Mouse (Mus musculus): Measurements from ENCODE around the gene Cnot10. TPM values are rescaled to one million over a fixed set of nuclear protein-coding genes. Genes with fewer than 3 reads are reported as not detected.
"Not testable (repeated sequence)": the region's sequence is repeated elsewhere in the genome, so short reads cannot be mapped to it uniquely, and the experiment has no call there.

Gene Cnot10
- polyA plus RNA-seq, 1 experiment from 2014 or later: 26.9 TPM

DNA sequence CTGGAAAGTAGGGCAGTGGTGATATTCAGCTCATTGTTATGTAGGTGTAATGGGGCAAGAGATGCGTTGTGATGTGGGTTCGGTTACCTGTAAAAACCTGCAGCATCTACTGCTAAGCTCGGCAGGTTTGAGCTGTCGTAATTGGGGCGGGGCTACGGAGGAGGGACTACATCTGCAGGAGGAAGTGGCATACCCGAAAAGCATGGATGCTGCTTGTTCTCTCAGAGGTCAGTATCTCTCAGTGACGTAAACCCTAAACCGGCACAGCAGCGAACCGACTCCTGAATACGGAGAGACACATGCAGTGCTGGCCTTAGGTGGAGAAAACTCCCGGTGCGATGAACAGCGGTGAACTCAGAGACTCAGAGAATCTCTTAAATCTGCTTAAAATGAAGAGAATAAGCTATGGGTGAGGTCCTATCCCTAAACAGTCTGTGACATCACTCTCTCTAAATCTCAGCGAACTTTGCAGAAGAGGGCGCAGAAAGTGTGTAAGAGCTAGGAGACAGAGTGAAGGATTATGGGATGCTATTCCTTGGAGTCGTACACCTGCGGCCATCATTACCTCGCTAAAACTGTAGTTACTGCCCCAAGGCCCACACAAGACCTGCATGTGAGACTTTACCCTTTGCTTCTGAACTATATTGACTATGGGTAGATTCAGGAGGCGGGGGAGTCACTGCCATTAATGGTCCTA is 11.1 kb upstream of the Cnot10 start:
- ATAC-seq (ENCODE audit: low read depth) (no peak), DNase-seq (no peak)
- H3K27ac ChIP-seq: no peak overlapping the region
- no peak overlapping the region for H3K4me2 ChIP-seq
- H3K27me3 ChIP-seq: no peaks in the 10 kb centered on the region
- no peaks in the 10 kb centered on the region for H3K9me3 ChIP-seq (replicated peaks)
- H3K4me1 ChIP-seq (replicated peaks): no peaks in the 10 kb centered on the region
- no peaks in the 10 kb centered on the region for H3K36me3 ChIP-seq
- H3K4me3 ChIP-seq (replicated peaks): no peak overlapping the region
- no peak overlapping the region for H3K9ac ChIP-seq
- WGBS (ENCODE audit: insufficient replicate concordance): 43% methylated on average over 21 of the region's 21 CpGs

DNA sequence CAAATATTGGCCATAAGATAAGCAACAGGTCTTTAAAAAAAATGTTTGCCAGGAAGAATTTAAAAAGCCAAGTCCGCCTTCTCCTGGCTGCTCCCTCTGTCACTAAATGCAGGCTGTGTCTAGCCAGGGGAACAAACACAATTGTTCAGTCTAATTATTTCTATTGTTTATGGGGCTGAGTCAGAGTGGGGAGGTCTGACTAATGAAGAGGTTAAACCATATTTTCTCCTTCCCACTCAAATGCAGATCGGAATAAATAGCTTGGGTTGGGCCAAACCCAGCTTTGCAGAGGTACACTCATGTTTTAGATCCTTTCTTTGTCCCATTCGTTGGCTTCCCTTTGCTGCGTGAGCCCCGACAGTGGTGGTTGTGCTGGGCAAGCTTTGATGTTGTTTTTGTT is 9.4 kb upstream of the Cnot10 start:
- ATAC-seq (ENCODE audit: low read depth) (no peak), DNase-seq (no peak)
- Histone ChIP-seq H3K9ac (no peak overlapping the region), H3K27me3 (peaks cover under 1% of the 10 kb centered on the region; the same call in 1 of the 2 replicates), H3K36me3 (no peaks in the 10 kb centered on the region), H3K27ac (no peak overlapping the region), H3K4me3 (replicated peaks) (no peak overlapping the region), H3K9me3 (replicated peaks) (no peaks in the 10 kb centered on the region), H3K4me2 (no peak overlapping the region), H3K4me1 (replicated peaks) (no peaks in the 10 kb centered on the region)
- 69% methylated on average over 5 of the region's 5 CpGs for WGBS (ENCODE audit: insufficient replicate concordance)

DNA sequence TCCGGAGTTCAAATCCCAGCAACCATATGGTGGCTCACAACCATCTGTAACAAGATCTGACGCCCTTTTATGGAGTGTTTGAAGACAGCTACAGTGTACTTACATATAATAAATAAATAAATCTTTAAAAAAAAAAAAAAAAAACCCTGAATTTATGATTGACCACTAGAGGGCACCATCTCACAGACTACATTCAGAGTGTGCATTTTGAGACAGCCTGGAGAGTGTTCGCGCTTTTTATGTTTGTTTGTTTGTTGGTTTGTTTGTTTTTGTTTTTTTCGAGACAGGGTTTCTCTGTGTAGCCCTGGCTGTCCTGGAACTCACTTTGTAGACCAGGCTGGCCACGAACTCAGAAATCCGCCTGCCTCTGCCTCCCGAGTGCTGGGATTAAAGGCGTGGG is 8.5 kb upstream of the Cnot10 start:
- not testable (repeated sequence) for H3K4me1 ChIP-seq (replicated peaks); H3K27me3 ChIP-seq; H3K9ac ChIP-seq; ATAC-seq (ENCODE audit: low read depth); H3K4me3 ChIP-seq (replicated peaks); H3K27ac ChIP-seq; H3K9me3 ChIP-seq (replicated peaks); H3K36me3 ChIP-seq; DNase-seq; H3K4me2 ChIP-seq
- WGBS (ENCODE audit: insufficient replicate concordance): 39% methylated on average over 9 of the region's 9 CpGs

DNA sequence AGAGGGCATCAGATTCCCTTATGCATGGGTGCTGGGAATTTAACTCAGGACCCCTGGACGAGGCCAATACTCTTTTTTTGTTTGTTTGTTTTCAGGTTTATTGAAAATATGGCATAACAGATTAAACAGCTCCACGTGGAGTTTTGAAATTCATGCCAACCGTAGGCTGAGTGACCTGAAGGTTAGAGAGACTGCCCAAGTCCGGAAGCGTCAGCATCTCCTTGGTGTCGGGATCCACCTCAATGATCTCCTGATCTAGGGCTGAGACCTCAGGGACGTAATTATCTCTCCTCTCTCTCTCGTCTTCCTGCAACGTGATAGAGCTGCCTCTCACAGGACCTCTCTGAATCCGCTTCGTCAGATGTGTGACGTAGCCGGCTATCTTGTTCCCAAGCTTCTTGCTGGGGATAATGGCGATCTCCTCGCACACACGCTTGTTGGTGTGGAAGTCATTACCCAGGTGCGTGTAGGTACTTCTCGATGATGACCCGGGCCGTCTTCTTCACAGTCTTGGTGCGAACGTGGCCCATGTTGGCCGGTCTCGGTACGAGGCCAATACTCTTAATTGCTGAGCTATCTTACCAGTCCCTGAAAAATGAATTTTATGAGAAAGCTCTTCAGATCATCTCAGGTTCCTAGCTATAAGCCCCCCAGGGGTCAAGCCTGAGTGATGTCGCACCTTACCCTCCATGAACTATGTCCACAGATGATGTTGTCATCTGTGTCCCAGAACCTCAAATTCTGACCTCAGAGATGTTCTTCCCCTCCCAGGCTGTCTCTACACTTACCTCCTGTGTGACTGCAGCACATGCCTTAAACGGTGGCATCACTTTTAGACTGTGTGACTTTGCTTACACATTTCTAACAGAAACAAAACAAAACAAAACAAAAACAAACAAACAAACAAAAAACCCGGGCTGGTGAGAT is 7.8 kb upstream of the Cnot10 start:
- no peaks in the 10 kb centered on the region for H3K9me3 ChIP-seq (replicated peaks)
- no peak for DNase-seq
- no peak for ATAC-seq (ENCODE audit: low read depth)
- no peak overlapping the region for H3K27ac ChIP-seq
- no peaks in the 10 kb centered on the region for H3K36me3 ChIP-seq
- H3K4me1 ChIP-seq (replicated peaks): no peaks in the 10 kb centered on the region
- whole genome bisulfite sequencing (ENCODE audit: insufficient replicate concordance): 71% methylated on average over 28 of the region's 28 CpGs
- H3K4me3 ChIP-seq (replicated peaks): no peak overlapping the region
- H3K9ac ChIP-seq: no peak overlapping the region
- peaks cover 15% of the 10 kb centered on the region for H3K27me3 ChIP-seq
- H3K4me2 ChIP-seq: no peak overlapping the region

- H3K9me3 ChIP-seq (replicated peaks): no peaks in the 10 kb centered on the region
- no peak overlapping the region for H3K9ac ChIP-seq
- DNase-seq: no peak
- H3K27me3 ChIP-seq: peaks cover 16% of the 10 kb centered on the region
- H3K4me3 ChIP-seq (replicated peaks): no peak overlapping the region
- WGBS (ENCODE audit: insufficient replicate concordance): 72% methylated on average over 12 of the region's 12 CpGs
- H3K36me3 ChIP-seq: no peaks in the 10 kb centered on the region
- H3K4me2 ChIP-seq: no peak overlapping the region
- H3K4me1 ChIP-seq (replicated peaks): no peaks in the 10 kb centered on the region
- H3K27ac ChIP-seq: no peak overlapping the region
- no peak for ATAC-seq (ENCODE audit: low read depth)
Measured at GRCm38 (mm10) chr9:114646556-114647505, 6.8 kb upstream of the Cnot10 start.

DNA sequence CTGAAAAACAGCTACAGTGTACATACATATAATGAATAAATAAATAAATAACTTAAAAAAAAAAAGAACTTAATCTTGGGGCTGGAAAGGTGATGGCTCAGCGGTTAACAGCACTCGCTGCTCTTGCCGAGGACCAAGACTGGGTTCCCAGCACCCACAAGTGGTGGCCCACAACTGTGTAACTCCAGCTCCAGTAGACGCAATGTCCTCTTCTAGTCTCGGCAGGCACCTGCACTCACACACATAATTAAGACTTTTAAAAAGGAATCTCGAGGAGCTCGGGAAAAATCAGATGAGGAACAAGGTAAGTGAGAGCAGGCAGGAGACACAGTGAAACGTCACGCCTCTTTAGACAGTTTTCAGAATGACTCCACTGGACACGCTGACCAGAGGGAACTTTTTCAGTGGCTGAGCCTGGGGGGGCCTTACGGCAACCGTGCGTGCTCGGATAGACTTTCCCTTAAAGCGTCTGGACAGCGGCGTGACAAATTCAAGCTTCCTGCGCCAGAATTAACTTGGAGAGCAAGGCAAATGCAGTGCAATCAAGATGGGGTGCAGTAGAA is 717 bp downstream of the Cnot10 start:
- H3K9ac ChIP-seq: peak overlapping the region; percentile 87
- H3K27ac ChIP-seq: peak overlapping the region; percentile 85
- H3K27me3 ChIP-seq: peaks cover 14% of the 10 kb centered on the region
- no peak for ATAC-seq (ENCODE audit: low read depth)
- peak overlapping the region; percentile 87 for H3K4me3 ChIP-seq (replicated peaks)
- H3K4me2 ChIP-seq: peak overlapping the region; percentile 88
- peaks cover 27% of the 10 kb centered on the region for H3K4me1 ChIP-seq (replicated peaks)
- WGBS (ENCODE audit: insufficient replicate concordance): 9% methylated on average over 18 of the region's 18 CpGs
- H3K36me3 ChIP-seq: peaks cover 15% of the 10 kb centered on the region; the same call in 1 of the 2 replicates
- no peaks in the 10 kb centered on the region for H3K9me3 ChIP-seq (replicated peaks)
- DNase-seq: no peak

DNA sequence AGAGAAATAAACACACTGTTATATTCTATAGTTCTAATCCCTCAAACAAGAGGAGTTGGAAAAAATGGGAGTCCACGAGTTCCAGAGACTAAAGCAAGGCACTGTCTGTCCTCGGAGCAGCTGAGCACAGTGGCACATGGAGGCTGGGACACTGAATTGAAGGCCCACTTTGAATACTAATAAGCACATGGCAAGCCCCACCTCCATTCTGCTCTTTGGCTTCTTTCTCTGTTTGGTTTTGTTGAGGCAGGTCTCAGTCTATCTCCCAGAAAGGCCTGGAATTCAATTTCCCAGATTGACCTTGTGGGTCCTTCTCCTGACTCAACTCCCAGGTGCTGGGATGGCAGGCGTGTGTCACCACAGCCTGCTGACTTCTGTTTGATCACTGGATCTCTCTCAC is 3.2 kb downstream of the Cnot10 start:
- WGBS (ENCODE audit: insufficient replicate concordance): 80% methylated on average over 3 of the region's 3 CpGs

GRCm38 (mm10) chr9:114636150-114636549 is 3.8 kb downstream of the Cnot10 start:
- Histone ChIP-seq H3K4me3 (replicated peaks) (no peak overlapping the region), H3K27me3 (no peaks in the 10 kb centered on the region), H3K27ac (no peak overlapping the region), H3K4me1 (replicated peaks) (peaks cover 33% of the 10 kb centered on the region), H3K4me2 (no peak overlapping the region), H3K36me3 (peaks cover 28% of the 10 kb centered on the region), H3K9me3 (replicated peaks) (no peaks in the 10 kb centered on the region), H3K9ac (no peak overlapping the region)
- ATAC-seq (ENCODE audit: low read depth) (no peak), DNase-seq (no peak)
- WGBS (ENCODE audit: insufficient replicate concordance): 84% methylated on average over 4 of the region's 4 CpGs

More for the DNA sequence above, 3.2 kb downstream of the Cnot10 start:
- Histone ChIP-seq H3K4me3 (replicated peaks) (no peak overlapping the region), H3K4me2 (no peak overlapping the region), H3K9ac (no peak overlapping the region), H3K27me3 (no peaks in the 10 kb centered on the region), H3K4me1 (replicated peaks) (peaks cover 33% of the 10 kb centered on the region), H3K9me3 (replicated peaks) (no peaks in the 10 kb centered on the region), H3K27ac (no peak overlapping the region), H3K36me3 (peaks cover 24% of the 10 kb centered on the region; the same call in 1 of the 2 replicates)
- ATAC-seq (ENCODE audit: low read depth) (no peak), DNase-seq (no peak)

GRCm38 (mm10) chr9:114632331-114632730 is 7.7 kb downstream of the Cnot10 start:
- Histone ChIP-seq H3K9me3 (replicated peaks) (no peaks in the 10 kb centered on the region), H3K9ac (no peak overlapping the region), H3K4me2 (no peak overlapping the region), H3K27me3 (no peaks in the 10 kb centered on the region), H3K4me3 (replicated peaks) (no peak overlapping the region), H3K27ac (no peak overlapping the region), H3K4me1 (replicated peaks) (peaks cover 11% of the 10 kb centered on the region), H3K36me3 (peaks cover 51% of the 10 kb centered on the region)
- ATAC-seq (ENCODE audit: low read depth) (no peak), DNase-seq (no peak)
- WGBS (ENCODE audit: insufficient replicate concordance): 76% methylated on average over 4 of the region's 4 CpGs

- no peak overlapping the region for H3K9ac ChIP-seq
- 44% methylated on average over 4 of the region's 4 CpGs for WGBS (ENCODE audit: insufficient replicate concordance)
- DNase-seq: no peak
- H3K4me1 ChIP-seq (replicated peaks): peaks cover 4% of the 10 kb centered on the region; the same call in 1 of the 2 replicates
- H3K9me3 ChIP-seq (replicated peaks): no peaks in the 10 kb centered on the region
- H3K27me3 ChIP-seq: no peaks in the 10 kb centered on the region
- H3K4me2 ChIP-seq: no peak overlapping the region
- no peak overlapping the region for H3K4me3 ChIP-seq (replicated peaks)
- H3K27ac ChIP-seq: no peak overlapping the region
- ATAC-seq (ENCODE audit: low read depth): peak; percentile 65
- H3K36me3 ChIP-seq: peaks cover 85% of the 10 kb centered on the region
Measured at GRCm38 (mm10) chr9:114626726-114627125, 13.3 kb downstream of the Cnot10 start.

Data from liver, embryonic 13.5 days (tissue).